Mouse (Mus musculus): ENCODE results near the gene Retsat.

DNA sequence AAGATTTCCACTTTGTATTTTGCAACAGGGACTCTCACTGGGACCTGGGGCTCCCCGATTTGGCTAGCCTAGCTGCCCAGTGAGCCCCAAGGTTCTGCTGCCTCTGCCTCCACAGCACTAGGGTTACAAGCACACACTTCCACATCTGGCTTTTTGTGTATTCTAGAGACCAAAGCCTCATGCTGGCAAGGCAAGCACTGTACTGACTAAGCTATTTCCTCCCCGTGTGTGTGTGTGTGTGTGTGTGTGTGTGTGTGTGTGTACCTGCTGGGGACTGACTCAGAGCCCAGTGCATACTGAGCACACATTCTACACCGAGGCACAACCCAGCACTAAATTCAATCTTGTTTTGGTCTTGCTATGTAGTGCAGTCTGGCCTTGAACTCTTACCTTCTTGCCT, 11.6 kb upstream of the Retsat start:
- TF ChIP-seq CTCF (IDR thresholded peaks at IDR 0.05; ENCODE audit: low read depth) = no peak
- no peak for TF ChIP-seq EP300 (IDR thresholded peaks at IDR 0.05; ENCODE audit: low read depth)
